Mouse (Mus musculus) liver, embryonic 14.5 days (tissue): ENCODE measurements around the gene Napsa. TPM values are rescaled to one million over a fixed set of nuclear protein-coding genes. Genes with fewer than 3 reads are reported as not detected.

Source experiments
- ATAC-seq: fragments of 200-750 bp; cut with Nextera tagmentation; 2 replicates; pipeline ENCODE4 v1.8.0; 2017; ENCODE audit warnings: moderate number of reproducible peaks, mild to moderate bottlenecking, moderate library complexity; ENCODE audit not compliant: insufficient read depth
- DNase-seq, 3 experiments: peaks; one replicate each; pipeline ENCODE4 v3.0.0-alpha.2; 2012 to 2013; ENCODE audit warnings: low read depth in 3 of 3, low spot score in 3 of 3
- H3K27ac ChIP-seq: fragments of 300-500 bp; sonication (generic); 2 replicates; pipeline ENCODE4 v1.5.1; 2014; ENCODE audit warnings: moderate library complexity, mild to moderate bottlenecking, control low read depth, inconsistent platforms
- H3K27me3 ChIP-seq: fragments of 300-500 bp; sonication (generic); 2 replicates; pipeline ENCODE4 v1.6.1; 2014; ENCODE audit warnings: mild to moderate bottlenecking, low read length, moderate library complexity; ENCODE audit not compliant: control insufficient read depth, insufficient read depth
- H3K36me3 ChIP-seq: fragments of 300-500 bp; sonication (generic); replicated peaks from 2 replicates; pipeline ENCODE4 v1.6.1; 2014; ENCODE audit warnings: low read depth; ENCODE audit not compliant: control insufficient read depth, insufficient read depth
- H3K4me1 ChIP-seq, 2 experiments: fragments of 200-500 bp in 1 of 2; fragments of 300-500 bp in 1 of 2; sonication (generic) in 1 of 2; replicated peaks; 2 replicates each; pipeline ENCODE4 v1.6.1; 2012 to 2014; ENCODE audit warnings: antibody characterized with exemption in 1 of 2, inconsistent platforms in 1 of 2, low read length in 1 of 2; ENCODE audit not compliant: control insufficient read depth in 2 of 2, insufficient read depth in 2 of 2
- H3K4me2 ChIP-seq: fragments of 300-500 bp; sonication (generic); 2 replicates; pipeline ENCODE4 v1.6.1; 2014; ENCODE audit warnings: low read depth, mild to moderate bottlenecking, control low read depth, moderate library complexity
- H3K4me3 ChIP-seq, 2 experiments: fragments of 200-500 bp in 1 of 2; fragments of 300-500 bp in 1 of 2; sonication (generic) in 1 of 2; 2 replicates each; pipeline ENCODE4 v1.5.1; 2012 to 2014; ENCODE audit warnings: low read depth in 2 of 2, low read length in 2 of 2, mild to moderate bottlenecking in 2 of 2, control low read depth in 1 of 2, inconsistent platforms in 1 of 2, moderate library complexity in 1 of 2; ENCODE audit not compliant: insufficient read depth in 1 of 2
- H3K9ac ChIP-seq: fragments of 300-500 bp; sonication (generic); replicated peaks from 2 replicates; pipeline ENCODE4 v1.6.1; 2014; ENCODE audit warnings: mild to moderate bottlenecking, control low read depth, moderate library complexity
- H3K9me3 ChIP-seq: fragments of 300-500 bp; sonication (generic); 2 replicates; pipeline ENCODE4 v1.6.1; 2016; ENCODE audit warnings: low read length, mixed read lengths; ENCODE audit not compliant: control insufficient read depth
- CTCF ChIP-seq: IDR thresholded peaks from 2 replicates; pipeline ENCODE4 v1.5.1; 2016; ENCODE audit warnings: antibody characterized with exemption, low read depth, control low read depth
- EP300 ChIP-seq: IDR thresholded peaks from 2 replicates; pipeline ENCODE4 v1.6.1; 2016; ENCODE audit warnings: antibody characterized with exemption, low read depth
- WGBS: fragments of 180-500 bp; shearing (Covaris S2); extraction: QIAGEN DNeasy Blood & Tissue Kit; methylation state at CpG from one replicate; pipeline ENCODE4 v1.1.7; 2014; ENCODE audit not compliant: insufficient replicate concordance; 5-methylcytosine and 5-hydroxymethylcytosine counted together
- polyA plus RNA-seq, 2 experiments: library from polyadenylated mRNA; depleted of rRNA in 1 of 2; stranded (reverse) in 1 of 2; unstranded in 1 of 2; fragments of >200 nt; fragmentation: Nextera tagmentation in 1 of 2; extraction: Ambion mirVana in 1 of 2; gene quantifications; 2 replicates each; pipeline versions ENCODE4 v1.2.1 to v1.2.3; 2012 to 2014

Napsa gene
- polyA plus RNA-seq, 2 experiments, result 5.8 to 8.6 TPM

- Histone ChIP-seq H3K4me3 (no peak overlapping the region), H3K36me3 (no peaks in the 10 kb centered on the region), H3K4me1 (no peaks in the 10 kb centered on the region), H3K27me3 (peaks cover 2% of the 10 kb centered on the region; the same call in 1 of the 2 replicates), H3K9ac (no peak overlapping the region), H3K9me3 (no peaks in the 10 kb centered on the region), H3K27ac (no peak overlapping the region), H3K4me2 (no peak overlapping the region)
- ATAC-seq, result no peak
- DNase-seq, result no peak
- no peak for TF ChIP-seq EP300
- no peak for TF ChIP-seq CTCF
- WGBS, result 49% methylated on average over 7 of the region's 7 CpGs
These were observed 40.0 kb downstream of the Napsa start for GRCm38 (mm10) chr7:44612192-44612591.

GRCm38 (mm10) chr7:44614041-44614688 is 42.0 kb downstream of the Napsa start:
- TF ChIP-seq EP300 (no peak), CTCF (no peak)
- Histone ChIP-seq H3K4me1 (no peaks in the 10 kb centered on the region), H3K9me3 (no peaks in the 10 kb centered on the region), H3K9ac (no peak overlapping the region), H3K36me3 (no peaks in the 10 kb centered on the region), H3K4me2 (no peak overlapping the region), H3K27ac (no peak overlapping the region), H3K4me3 (no peak overlapping the region), H3K27me3 (peaks cover 2% of the 10 kb centered on the region; the same call in 1 of the 2 replicates)
- ATAC-seq, result no peak
- no peak for DNase-seq
- 8% methylated on average over 20 of the region's 20 CpGs for WGBS

GRCm38 (mm10) chr7:44615309-44615708 is 43.1 kb downstream of the Napsa start:
- Histone ChIP-seq H3K4me2 (no peak overlapping the region), H3K36me3 (no peaks in the 10 kb centered on the region), H3K27ac (no peak overlapping the region), H3K9ac (no peak overlapping the region), H3K9me3 (no peaks in the 10 kb centered on the region), H3K4me3 (no peak overlapping the region), H3K27me3 (peaks cover 2% of the 10 kb centered on the region; the same call in 1 of the 2 replicates), H3K4me1 (no peaks in the 10 kb centered on the region)
- TF ChIP-seq EP300, result no peak
- no peak for TF ChIP-seq CTCF
- ATAC-seq (no peak), DNase-seq (no peak)
- 15% methylated on average over 10 of the region's 10 CpGs for WGBS

- peaks cover 2% of the 10 kb centered on the region; the same call in 1 of the 2 replicates for H3K27me3 ChIP-seq
- TF ChIP-seq EP300 (no peak), CTCF (no peak)
- H3K4me2 ChIP-seq, result no peak overlapping the region
- no peak overlapping the region for H3K4me3 ChIP-seq
- H3K27ac ChIP-seq, result no peak overlapping the region
- 67% methylated on average over 14 of the region's 14 CpGs for WGBS
- H3K9me3 ChIP-seq, result no peaks in the 10 kb centered on the region
- no peaks in the 10 kb centered on the region for H3K36me3 ChIP-seq
- DNase-seq (no peak), ATAC-seq (no peak)
- H3K4me1 ChIP-seq, result no peaks in the 10 kb centered on the region
- no peak overlapping the region for H3K9ac ChIP-seq
These were observed 43.8 kb downstream of the Napsa start for GRCm38 (mm10) chr7:44615987-44616386.

GRCm38 (mm10) chr7:44617059-44617458 is 44.9 kb downstream of the Napsa start:
- Histone ChIP-seq H3K4me2 (no peak overlapping the region), H3K9me3 (no peaks in the 10 kb centered on the region), H3K4me3 (no peak overlapping the region), H3K4me1 (no peaks in the 10 kb centered on the region), H3K36me3 (no peaks in the 10 kb centered on the region), H3K27me3 (peaks cover 2% of the 10 kb centered on the region; the same call in 1 of the 2 replicates), H3K27ac (no peak overlapping the region), H3K9ac (no peak overlapping the region)
- TF ChIP-seq EP300, result no peak
- TF ChIP-seq CTCF, result peak; percentile 59
- 41% methylated on average over 3 of the region's 3 CpGs for WGBS
- ATAC-seq (no peak), DNase-seq (no peak)
